Mouse (Mus musculus): Measurements from ENCODE around the gene Tbata.

The Tbata gene

DNA sequence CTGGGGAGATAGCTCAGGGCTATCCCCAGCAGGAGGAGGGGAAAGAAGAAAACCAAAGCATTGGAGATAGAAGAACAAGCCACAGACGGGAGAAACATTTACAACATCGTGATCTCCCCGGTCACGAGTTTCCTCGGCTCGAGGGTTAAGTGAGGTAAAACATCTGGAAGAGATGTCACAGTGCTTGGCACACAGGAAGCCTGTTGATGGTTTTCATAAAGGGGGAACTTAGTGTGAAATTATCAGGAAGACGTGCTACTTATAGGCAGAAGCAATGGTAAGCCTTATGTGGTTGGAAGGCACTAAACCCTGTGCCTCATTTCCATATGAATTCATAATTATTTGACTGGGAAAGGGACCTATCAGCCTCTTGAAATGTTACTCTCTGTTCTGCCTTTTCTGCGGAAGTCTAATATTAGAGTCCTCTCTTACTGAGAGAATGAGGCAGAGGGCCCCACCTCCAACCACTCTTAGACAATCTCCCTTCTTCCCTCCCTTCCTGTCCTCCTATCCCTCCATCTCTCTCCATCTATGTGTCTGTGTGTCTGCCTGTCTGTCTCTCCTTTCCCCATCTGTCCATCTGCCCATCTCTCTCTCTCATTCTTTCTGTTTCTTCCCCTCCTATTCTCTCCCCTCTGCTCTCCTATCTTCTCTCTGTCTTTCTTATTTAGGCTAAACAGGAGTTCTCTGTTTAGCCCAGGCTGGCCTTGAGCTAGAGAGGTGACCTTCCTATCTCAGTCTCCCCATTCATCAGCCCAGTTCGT lies 4.2 kb upstream of the Tbata start:
- no peak for DNase-seq

DNA sequence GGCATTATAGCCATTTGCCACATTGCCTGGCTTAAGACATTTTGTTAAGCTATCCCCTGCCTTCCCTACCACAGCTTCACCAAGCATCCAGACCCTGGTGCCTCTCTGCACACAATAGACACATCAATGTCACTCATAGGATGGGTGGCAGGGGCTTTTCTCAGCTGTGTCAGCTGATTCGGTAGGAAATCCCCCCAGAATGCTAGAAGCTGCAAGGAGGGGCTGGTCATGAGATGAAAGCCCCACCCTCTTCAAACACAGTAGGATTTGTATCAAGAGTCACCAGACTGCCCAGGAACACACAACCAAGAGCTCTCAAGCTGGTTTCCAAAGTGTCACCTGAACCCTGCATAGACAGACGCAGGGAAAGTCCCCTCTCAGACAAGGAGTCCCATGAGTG lies 3.4 kb upstream of the Tbata start:
- DNase-seq = no peak

- DNase-seq = peak; percentile 51 to 63
Observed at GRCm38 (mm10) chr10:61172496-61172895, 742 bp downstream of the Tbata start.

DNA sequence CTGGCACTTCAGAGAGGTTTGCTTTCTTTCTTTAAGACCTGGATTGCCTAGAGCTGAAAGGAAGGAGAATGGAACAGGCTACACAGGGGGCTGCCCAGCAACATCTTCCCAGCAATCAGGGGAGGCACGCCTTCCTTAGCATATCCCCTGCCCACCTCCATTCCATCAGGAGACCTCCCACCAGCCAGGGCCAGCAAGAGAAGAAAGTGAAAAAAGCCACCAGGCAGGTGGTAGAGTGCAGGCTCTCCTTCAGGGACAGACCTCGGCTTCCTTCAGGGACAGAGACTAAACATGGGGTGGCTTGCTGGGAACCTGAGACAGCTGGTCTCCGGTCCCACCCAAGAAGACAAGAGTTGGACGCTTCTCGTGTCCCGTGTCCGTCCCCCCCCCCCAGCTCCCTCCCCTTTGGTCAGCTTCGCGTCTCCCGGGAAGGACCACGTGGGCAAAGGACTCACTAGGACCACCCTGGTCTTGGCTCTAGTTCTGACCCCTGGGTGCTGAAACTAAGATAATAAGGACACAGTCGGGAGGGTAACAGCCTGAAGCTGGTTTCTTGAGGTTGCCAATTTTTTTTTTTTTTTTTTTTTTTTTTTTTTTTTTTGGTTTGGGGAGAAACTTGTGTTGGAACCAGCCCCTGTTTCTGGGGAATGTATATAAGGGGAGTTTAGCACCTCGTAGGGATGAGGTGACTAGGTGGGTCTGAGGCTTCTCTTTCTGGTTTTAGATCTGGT lies 3.1 kb downstream of the Tbata start:
- DNase-seq = peak; percentile 64 to 68

DNA sequence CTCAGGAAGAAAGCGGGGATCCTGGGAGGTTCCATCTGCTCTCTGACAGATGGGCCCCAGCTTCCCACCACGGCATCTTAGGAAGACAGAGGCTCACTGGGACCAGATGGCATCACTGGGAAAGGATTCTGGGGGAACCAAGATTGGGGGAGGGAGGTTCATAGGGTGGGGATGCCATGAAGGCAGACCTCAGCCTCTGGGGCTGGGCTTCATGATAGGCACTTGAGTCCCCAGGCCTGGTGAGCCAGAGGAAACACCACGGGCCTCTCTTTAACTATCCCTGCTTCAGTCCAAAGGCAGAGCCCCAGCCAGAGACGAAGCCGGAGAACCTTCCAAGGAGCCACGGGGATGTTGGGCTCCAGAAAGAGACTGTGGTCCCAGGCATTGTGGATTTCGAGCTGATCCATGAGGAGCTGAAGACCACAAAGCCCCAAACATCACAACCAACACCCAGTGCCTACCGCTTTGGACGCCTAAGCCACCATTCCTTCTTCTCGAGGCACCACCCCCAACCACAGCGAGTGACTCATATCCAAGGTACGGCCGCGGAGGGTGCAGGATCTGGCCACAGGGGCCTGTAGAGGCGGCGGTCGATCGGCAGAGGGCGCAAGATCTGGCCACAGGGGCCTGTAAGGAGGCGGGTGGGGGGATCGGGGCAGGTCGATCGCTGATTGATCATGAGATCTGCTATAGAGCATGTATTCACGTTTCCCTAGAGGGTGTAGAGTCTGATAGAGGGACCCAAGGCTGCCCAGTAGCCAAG lies 3.9 kb downstream of the Tbata start:
- DNase-seq = peak; percentile 88 to 91

DNA sequence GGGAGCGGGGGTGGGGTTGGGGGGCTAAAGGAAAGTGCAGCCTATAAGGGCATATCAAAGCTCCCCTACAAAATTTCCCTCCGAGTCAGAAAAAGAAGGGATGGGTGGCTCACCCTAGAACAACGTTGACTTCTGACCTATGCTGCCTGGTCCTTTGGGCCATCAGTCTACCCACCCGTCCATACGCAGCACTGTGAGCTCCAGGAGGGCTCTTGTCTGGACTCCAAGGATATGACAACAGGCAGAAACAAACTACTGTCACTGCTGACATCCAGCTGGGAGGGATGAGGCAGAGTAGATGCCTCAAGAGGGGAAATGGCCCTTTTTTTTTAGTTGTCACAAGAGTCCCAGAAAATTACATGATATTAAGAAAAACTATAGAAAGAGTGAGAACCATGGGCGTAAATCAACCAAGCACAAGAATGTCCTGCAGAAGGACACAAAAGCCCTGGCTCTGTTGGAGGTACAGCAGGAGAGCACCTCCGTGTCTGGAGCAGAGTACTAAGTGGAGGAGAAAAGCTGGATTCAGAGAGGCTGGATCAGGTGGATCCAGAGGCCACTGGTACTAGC lies 4.6 kb downstream of the Tbata start:
- DNase-seq = peak in 1 of 2 experiments; percentile 41

DNA sequence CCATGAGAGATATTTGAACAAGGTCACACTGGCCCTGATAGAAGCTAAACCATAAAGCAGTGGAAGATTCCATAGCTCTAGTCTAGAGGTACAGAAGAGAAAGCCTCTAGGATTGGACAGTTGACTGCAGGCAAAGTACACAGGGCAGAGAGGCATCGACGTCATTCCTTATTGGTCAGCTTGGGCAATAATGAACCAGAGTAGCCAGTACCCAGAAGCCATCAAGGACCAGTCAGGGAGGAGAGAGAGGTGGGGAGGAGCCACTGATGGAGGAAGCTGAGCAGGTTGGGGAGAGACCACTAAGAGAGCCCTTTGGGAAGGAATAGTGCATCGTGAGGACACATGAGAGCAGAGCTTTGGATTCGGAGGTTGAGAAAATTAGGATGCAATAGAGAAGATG lies 6.0 kb downstream of the Tbata start:
- peak in 1 of 2 experiments; percentile 36 for DNase-seq

GRCm38 (mm10) chr10:61178687-61179086 lies 6.9 kb downstream of the Tbata start:
- DNase-seq = no peak

GRCm38 (mm10) chr10:61179927-61180326 lies 8.2 kb downstream of the Tbata start:
- DNase-seq = peak; percentile 55 to 58

- DNase-seq = no peak
Observed at GRCm38 (mm10) chr10:61187001-61187400, 15.2 kb downstream of the Tbata start.

DNA sequence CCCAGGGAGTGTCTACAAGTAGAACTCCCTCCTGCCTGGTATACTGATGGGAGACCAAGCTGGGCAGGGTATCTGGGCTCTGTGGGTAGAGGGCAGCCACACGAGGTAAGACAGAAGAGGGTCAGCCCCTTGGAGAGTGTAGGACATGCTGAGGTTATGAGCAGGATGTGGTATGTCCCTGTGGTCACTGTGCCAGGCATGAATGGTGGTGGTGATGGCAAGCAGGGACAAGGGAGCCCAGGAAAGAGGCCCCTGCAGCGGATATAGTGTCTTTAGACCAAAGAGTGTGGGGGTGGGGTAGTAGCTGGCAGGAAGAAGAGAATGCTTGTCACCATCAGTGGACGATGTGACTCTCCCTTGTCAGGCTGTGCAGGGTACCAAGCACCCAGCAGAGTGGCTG lies 16.3 kb downstream of the Tbata start:
- no peak for DNase-seq

DNA sequence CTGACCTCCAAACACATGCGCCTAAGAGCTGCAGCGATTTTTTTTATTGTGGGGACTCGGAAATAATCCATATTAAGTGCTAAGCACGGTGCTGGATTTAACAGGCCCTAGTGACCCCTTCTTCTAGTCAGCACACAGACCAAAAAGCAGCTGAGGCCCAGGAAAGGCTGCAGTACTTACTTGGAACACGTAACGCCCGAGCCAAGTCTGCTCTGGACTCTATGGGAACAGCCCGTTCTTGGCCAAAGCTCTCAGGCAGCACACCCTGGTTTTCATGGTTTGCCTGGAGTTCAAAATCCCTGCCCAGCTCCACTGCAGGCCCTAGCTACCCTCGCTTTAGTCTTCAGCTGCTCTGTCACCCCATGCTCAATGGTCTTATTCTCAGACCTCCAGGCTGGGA lies 22.9 kb downstream of the Tbata start:
- no peak for DNase-seq

GRCm38 (mm10) chr10:61195216-61195615 lies 23.5 kb downstream of the Tbata start:
- no peak for DNase-seq

- DNase-seq = no peak
Observed at GRCm38 (mm10) chr10:61195718-61196291, 24.1 kb downstream of the Tbata start.

GRCm38 (mm10) chr10:61199566-61200213 lies 27.9 kb downstream of the Tbata start:
- DNase-seq = peak; percentile 87 to 92

GRCm38 (mm10) chr10:61200232-61200820 lies 28.6 kb downstream of the Tbata start:
- DNase-seq = no peak

DNA sequence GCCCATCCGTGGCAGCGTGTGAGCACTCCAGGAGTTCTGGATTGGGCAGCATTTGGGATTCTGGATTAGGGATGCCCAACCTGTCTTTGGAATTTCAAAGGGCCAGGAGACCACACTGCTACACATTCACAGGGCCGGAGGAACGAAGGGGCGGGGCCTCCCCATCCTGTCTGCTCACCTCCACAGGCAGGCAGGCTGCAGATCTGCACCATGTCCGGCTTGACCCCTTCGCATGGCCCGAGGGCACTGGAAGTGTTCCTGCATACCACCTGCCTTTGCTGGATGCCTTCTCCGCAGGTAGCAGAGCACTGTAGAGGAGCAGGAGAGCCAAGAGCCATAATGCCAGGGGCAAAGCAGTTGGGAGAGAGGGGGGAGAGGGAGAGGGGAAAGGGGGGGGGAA lies 29.2 kb downstream of the Tbata start:
- no peak for DNase-seq

- no peak for DNase-seq
Observed at GRCm38 (mm10) chr10:61201596-61202318, 30.0 kb downstream of the Tbata start.

GRCm38 (mm10) chr10:61203930-61204329 lies 32.2 kb downstream of the Tbata start:
- no peak for DNase-seq

DNA sequence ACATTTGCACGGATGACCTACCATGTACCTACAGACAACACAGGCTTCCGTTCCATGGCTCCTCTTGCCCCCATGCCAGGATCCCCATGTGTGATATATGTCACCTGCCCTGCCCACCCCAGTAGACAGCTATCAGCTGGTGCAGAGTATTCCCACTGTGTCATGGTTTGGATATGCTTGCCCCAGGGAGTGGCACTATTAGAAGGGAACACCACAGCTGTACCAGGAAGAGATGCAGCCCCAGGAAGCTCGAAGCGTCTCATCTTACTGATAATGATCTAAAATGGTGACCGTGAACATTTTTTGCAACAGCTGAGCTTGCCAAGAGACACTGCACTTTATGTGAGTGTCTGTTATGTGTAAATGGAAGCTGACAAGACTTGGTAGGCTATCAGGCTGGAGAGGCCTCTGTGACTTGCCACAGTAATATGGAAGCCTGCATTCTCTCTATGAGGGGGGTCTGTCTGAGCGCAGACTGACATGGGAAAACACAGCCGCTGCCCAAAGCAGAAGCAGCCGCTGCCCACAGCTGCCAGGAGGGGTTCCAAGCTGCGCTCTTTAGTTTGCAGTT lies 36.4 kb downstream of the Tbata start:
- no peak for DNase-seq

DNA sequence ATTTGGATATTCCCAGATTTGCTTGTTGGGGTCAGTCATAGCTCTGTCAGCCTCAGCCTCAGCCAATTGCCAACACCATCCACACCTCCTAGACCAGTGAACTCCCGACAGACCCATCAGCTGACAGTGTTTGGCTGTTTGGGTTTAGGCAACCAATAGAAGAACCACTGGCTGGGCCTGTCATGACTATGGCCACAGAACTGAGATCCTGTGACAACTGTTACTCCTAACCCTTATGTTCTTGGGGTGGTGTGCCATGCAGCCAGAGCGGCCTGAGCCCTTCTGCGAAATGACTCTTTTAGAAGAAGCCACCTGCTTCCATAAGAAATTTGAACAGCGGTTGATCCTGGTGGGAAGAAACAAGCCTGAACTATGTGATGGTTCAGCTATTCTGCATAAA lies 39.4 kb downstream of the Tbata start:
- DNase-seq = no peak
